Mouse (Mus musculus) hindbrain, postnatal 0 days (tissue): ENCODE measurements around the gene Scaf8. TPM values are rescaled to one million over a fixed set of nuclear protein-coding genes. Genes with fewer than 3 reads are reported as not detected.
"Not testable (repeated sequence)": the region's sequence is repeated elsewhere in the genome, so short reads cannot be mapped to it uniquely, and the experiment has no call there.

ENCODE experiments used
- ATAC-seq: fragments of 200-750 bp; cut with Nextera tagmentation; 2 replicates; pipeline ENCODE4 v1.8.0; 2017; ENCODE audit warnings: mild to moderate bottlenecking, moderate TSS enrichment, moderate library complexity
- DNase-seq: peaks from one replicate; pipeline ENCODE4 v3.0.0-alpha.2; 2015; ENCODE audit warnings: low spot score
- H3K27ac ChIP-seq: fragments of 300-500 bp; sonication (generic); 2 replicates; pipeline ENCODE4 v1.5.1; 2014; ENCODE audit warnings: mild to moderate bottlenecking
- H3K27me3 ChIP-seq: fragments of 300-500 bp; sonication (generic); 2 replicates; pipeline ENCODE4 v1.6.1; 2014; ENCODE audit warnings: low read length, mixed read lengths; ENCODE audit not compliant: insufficient read depth
- H3K36me3 ChIP-seq: fragments of 300-500 bp; sonication (generic); 2 replicates; pipeline ENCODE4 v1.6.1; 2014; ENCODE audit warnings: low read length, mixed read lengths; ENCODE audit not compliant: insufficient read depth
- H3K4me1 ChIP-seq: fragments of 300-500 bp; sonication (generic); 2 replicates; pipeline ENCODE4 v1.6.1; 2014; ENCODE audit warnings: antibody characterized with exemption, low read length, mixed read lengths; ENCODE audit not compliant: insufficient read depth
- H3K4me2 ChIP-seq: fragments of 300-500 bp; sonication (generic); 2 replicates; pipeline ENCODE4 v1.6.1; 2014; ENCODE audit warnings: low read depth, mild to moderate bottlenecking, low read length, moderate library complexity, mixed read lengths
- H3K4me3 ChIP-seq: fragments of 300-500 bp; sonication (generic); 2 replicates; pipeline ENCODE4 v1.5.1; 2014; ENCODE audit warnings: low read length
- H3K9ac ChIP-seq: fragments of 300-500 bp; sonication (generic); replicated peaks from 2 replicates; pipeline ENCODE4 v1.6.1; 2014; ENCODE audit warnings: mild to moderate bottlenecking, low read length, moderate library complexity, mixed read lengths
- H3K9me3 ChIP-seq: fragments of 300-500 bp; sonication (generic); 2 replicates; pipeline ENCODE4 v1.6.1; 2016; ENCODE audit warnings: low read length, mixed read lengths
- CTCF ChIP-seq: IDR thresholded peaks from 2 replicates; pipeline ENCODE4 v1.5.1; 2016; ENCODE audit warnings: antibody characterized with exemption, control low read depth, low read depth
- WGBS: fragments of 180-500 bp; shearing (Covaris S2); extraction: QIAGEN DNeasy Blood & Tissue Kit; methylation state at CpG from one replicate; pipeline ENCODE4 v1.1.7; 2014; 5-methylcytosine and 5-hydroxymethylcytosine counted together
- polyA plus RNA-seq: library from polyadenylated mRNA; unstranded; fragments of >200 nt; fragmentation: Nextera tagmentation; extraction: Ambion mirVana; gene quantifications from 2 replicates; pipeline ENCODE4 v1.2.1, GENCODE M21; 2015
- total RNA-seq: library from RNA; depleted of rRNA; stranded (reverse); fragments of >200 nt; gene quantifications from 2 replicates; pipeline ENCODE4 v1.2.3, GENCODE M21; 2014

Scaf8 gene
- total and polyA plus RNA-seq, 2 experiments from 2014 or later = 15.1 to 42.8 TPM

GRCm38 (mm10) chr17:3102336-3103165 is 12.2 kb upstream of the Scaf8 start:
- Histone ChIP-seq H3K27ac (no peak overlapping the region), H3K9me3 (no peaks in the 10 kb centered on the region), H3K4me1 (no peaks in the 10 kb centered on the region), H3K4me2 (peak overlapping the region; percentile 47), H3K4me3 (peak overlapping the region; percentile 17), H3K36me3 (no peaks in the 10 kb centered on the region), H3K9ac (no peak overlapping the region), H3K27me3 (no peaks in the 10 kb centered on the region)
- peak; percentile 63 for ATAC-seq
- WGBS = 5% methylated on average over 14 of the region's 14 CpGs
- DNase-seq = peak; percentile 29
- no peak for TF ChIP-seq CTCF

- DNase-seq (no peak), ATAC-seq (no peak)
- no peak overlapping the region for H3K4me2 ChIP-seq
- no peaks in the 10 kb centered on the region for H3K4me1 ChIP-seq
- no peaks in the 10 kb centered on the region for H3K27me3 ChIP-seq
- peak; percentile 42; the same call in 1 of the 2 replicates for TF ChIP-seq CTCF
- H3K9me3 ChIP-seq = no peaks in the 10 kb centered on the region
- no peak overlapping the region for H3K4me3 ChIP-seq
- no peak overlapping the region for H3K9ac ChIP-seq
- H3K27ac ChIP-seq = no peak overlapping the region
- 89% methylated on average over 6 of the region's 6 CpGs for WGBS
- H3K36me3 ChIP-seq = no peaks in the 10 kb centered on the region
Observed at GRCm38 (mm10) chr17:3104154-3104931, 10.4 kb upstream of the Scaf8 start.

- H3K27ac ChIP-seq = no peak overlapping the region
- no peaks in the 10 kb centered on the region for H3K9me3 ChIP-seq
- H3K9ac ChIP-seq = no peak overlapping the region
- WGBS = 88% methylated on average over 1 of the region's 1 CpGs
- no peak overlapping the region for H3K4me2 ChIP-seq
- no peaks in the 10 kb centered on the region for H3K4me1 ChIP-seq
- TF ChIP-seq CTCF = no peak
- DNase-seq = no peak
- H3K27me3 ChIP-seq = no peaks in the 10 kb centered on the region
- H3K4me3 ChIP-seq = no peak overlapping the region
- ATAC-seq = no peak
- H3K36me3 ChIP-seq = no peaks in the 10 kb centered on the region
Observed at GRCm38 (mm10) chr17:3105022-3105421, 9.8 kb upstream of the Scaf8 start.

- ATAC-seq = no peak
- TF ChIP-seq CTCF = no peak
- Histone ChIP-seq H3K27me3 (no peaks in the 10 kb centered on the region), H3K36me3 (no peaks in the 10 kb centered on the region), H3K27ac (peak overlapping the region; percentile 98), H3K4me3 (peak overlapping the region; percentile 99), H3K9ac (peak overlapping the region; percentile 96), H3K4me1 (peaks cover 7% of the 10 kb centered on the region), H3K9me3 (no peaks in the 10 kb centered on the region), H3K4me2 (peak overlapping the region; percentile 77)
- DNase-seq = peak; percentile 29
- WGBS = under 1% methylated on average over 16 of the region's 16 CpGs
Observed at GRCm38 (mm10) chr17:3113737-3114357, 925 bp upstream of the Scaf8 start.

- Histone ChIP-seq H3K27me3 (no peaks in the 10 kb centered on the region), H3K4me2 (peak overlapping the region; percentile 77), H3K27ac (peak overlapping the region; percentile 98), H3K9ac (peak overlapping the region; percentile 96), H3K4me3 (peak overlapping the region; percentile 99), H3K4me1 (peaks cover 9% of the 10 kb centered on the region), H3K36me3 (no peaks in the 10 kb centered on the region), H3K9me3 (no peaks in the 10 kb centered on the region)
- DNase-seq (no peak), ATAC-seq (peak; percentile 83)
- TF ChIP-seq CTCF = peak; percentile 6; the same call in 1 of the 2 replicates
- under 1% methylated on average over 31 of the region's 31 CpGs for WGBS
Observed at GRCm38 (mm10) chr17:3114358-3114719, 433 bp upstream of the Scaf8 start.

- Histone ChIP-seq H3K4me1 (peaks cover 10% of the 10 kb centered on the region), H3K4me2 (peak overlapping the region; percentile 77), H3K36me3 (no peaks in the 10 kb centered on the region), H3K27me3 (no peaks in the 10 kb centered on the region), H3K27ac (peak overlapping the region; percentile 98), H3K9me3 (no peaks in the 10 kb centered on the region), H3K4me3 (peak overlapping the region; percentile 99), H3K9ac (peak overlapping the region; percentile 96)
- peak; percentile 64 for ATAC-seq
- TF ChIP-seq CTCF = 0 out of 2 replicates have a peak, but pooled peaks have one; percentile 4
- DNase-seq = peak; percentile 55
- 1% methylated on average over 36 of the region's 47 CpGs for WGBS
Observed at GRCm38 (mm10) chr17:3115380-3115974, 705 bp downstream of the Scaf8 start.

- H3K9ac ChIP-seq, H3K27ac ChIP-seq, H3K4me3 ChIP-seq, ATAC-seq, H3K27me3 ChIP-seq, H3K4me2 ChIP-seq, H3K9me3 ChIP-seq, H3K36me3 ChIP-seq, DNase-seq: not testable (repeated sequence)
- peaks cover 10% of the 10 kb centered on the region for H3K4me1 ChIP-seq
- WGBS = 69% methylated on average over 8 of the region's 8 CpGs
Observed at GRCm38 (mm10) chr17:3120949-3121348, 6.2 kb downstream of the Scaf8 start.

GRCm38 (mm10) chr17:3123581-3123980 is 8.8 kb downstream of the Scaf8 start:
- 85% methylated on average over 1 of the region's 1 CpGs for WGBS
- H3K27ac ChIP-seq, H3K4me3 ChIP-seq, H3K27me3 ChIP-seq, ATAC-seq, H3K4me2 ChIP-seq, DNase-seq, H3K36me3 ChIP-seq, H3K4me1 ChIP-seq, H3K9ac ChIP-seq, H3K9me3 ChIP-seq: not testable (repeated sequence)
